Mouse (Mus musculus): Measurements from ENCODE around the gene Sephs2.

Gene Sephs2

GRCm38 (mm10) chr7:127273925-127274789 lies at the start of gene Sephs2:
TSS of gene Sephs2 (minus strand) at chr7:127274055.
- DNase-seq = peak; percentile 97

- peak; percentile 60 for DNase-seq
These were observed 48.2 kb upstream of the Sephs2 start for GRCm38 (mm10) chr7:127322085-127322484.

GRCm38 (mm10) chr7:127321106-127321505 lies 47.3 kb upstream of the Sephs2 start:
- DNase-seq = no peak

GRCm38 (mm10) chr7:127313912-127314311 lies 40.1 kb upstream of the Sephs2 start:
- DNase-seq = peak; percentile 16

GRCm38 (mm10) chr7:127309951-127310350 lies 36.1 kb upstream of the Sephs2 start:
- no peak for DNase-seq

- DNase-seq = peak; percentile 81
These were observed 35.0 kb upstream of the Sephs2 start for GRCm38 (mm10) chr7:127308887-127309286.

- no peak for DNase-seq
These were observed 34.6 kb upstream of the Sephs2 start for GRCm38 (mm10) chr7:127308431-127308830.

- DNase-seq = no peak
These were observed 23.8 kb upstream of the Sephs2 start for GRCm38 (mm10) chr7:127297586-127298193.

- DNase-seq = no peak
These were observed 23.1 kb upstream of the Sephs2 start for GRCm38 (mm10) chr7:127296786-127297555.

- no peak for DNase-seq
These were observed 22.2 kb upstream of the Sephs2 start, which contains the start of gene Itgal for GRCm38 (mm10) chr7:127296098-127296497. TSS of gene Itgal (plus strand) at chr7:127296260.

GRCm38 (mm10) chr7:127290142-127290541 lies 16.3 kb upstream of the Sephs2 start:
- peak; percentile 25 for DNase-seq

- DNase-seq = no peak
These were observed 15.5 kb upstream of the Sephs2 start for GRCm38 (mm10) chr7:127289306-127289705.

- DNase-seq = no peak
These were observed 14.1 kb upstream of the Sephs2 start for GRCm38 (mm10) chr7:127287940-127288339.

GRCm38 (mm10) chr7:127285154-127285553 lies 11.3 kb upstream of the Sephs2 start:
- DNase-seq = no peak

- DNase-seq = no peak
These were observed 8.3 kb upstream of the Sephs2 start for GRCm38 (mm10) chr7:127282190-127282589.

- no peak for DNase-seq
These were observed 7.3 kb upstream of the Sephs2 start for GRCm38 (mm10) chr7:127281114-127281513.

- DNase-seq = no peak
These were observed 6.2 kb upstream of the Sephs2 start for GRCm38 (mm10) chr7:127280092-127280491.

- peak; percentile 73 for DNase-seq
These were observed 4.5 kb upstream of the Sephs2 start for GRCm38 (mm10) chr7:127278311-127278710.

GRCm38 (mm10) chr7:127276519-127276961 lies 2.7 kb upstream of the Sephs2 start:
- DNase-seq = no peak

- DNase-seq = no peak
These were observed 534 bp downstream of the Sephs2 start for GRCm38 (mm10) chr7:127273118-127273923.

GRCm38 (mm10) chr7:127272566-127272965 lies 1.3 kb downstream of the Sephs2 start:
- DNase-seq = no peak

- no peak for DNase-seq
These were observed 2.8 kb downstream of the Sephs2 start for GRCm38 (mm10) chr7:127271093-127271492.

Measured in retina, postnatal 1 day (tissue).